Mouse (Mus musculus): ENCODE measurements around the gene Kpnb1. TPM values are rescaled to one million over a fixed set of nuclear protein-coding genes. Genes with fewer than 3 reads are reported as not detected.

The Kpnb1 gene
- total RNA-seq, 1 experiment from 2014 or later: 149 TPM

DNA sequence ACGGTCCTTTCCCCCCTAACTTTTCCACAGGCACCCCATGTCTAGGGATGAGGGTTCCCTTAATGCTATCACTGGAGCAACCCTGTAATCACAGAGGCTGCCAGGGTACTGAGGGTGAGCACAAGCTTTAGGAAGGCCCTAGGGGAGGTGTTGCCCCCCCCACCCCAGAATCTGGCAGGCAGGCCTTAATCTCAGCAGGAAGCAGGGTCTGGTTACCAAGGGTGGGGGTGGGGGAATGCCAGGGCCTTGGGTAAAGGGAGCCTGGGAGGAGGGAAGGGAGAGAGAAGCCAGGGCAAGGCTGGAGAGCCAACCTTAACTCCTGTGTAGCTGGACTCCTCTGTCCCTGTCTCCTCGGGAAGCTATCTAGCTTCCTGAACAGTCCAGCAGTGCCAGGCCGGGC is 67.0 kb downstream of the Kpnb1 start:
- ATAC-seq (ENCODE audit: extremely low read depth, insufficient number of reproducible peaks, low FRiP score, poor library complexity, severe bottlenecking): no peak

DNA sequence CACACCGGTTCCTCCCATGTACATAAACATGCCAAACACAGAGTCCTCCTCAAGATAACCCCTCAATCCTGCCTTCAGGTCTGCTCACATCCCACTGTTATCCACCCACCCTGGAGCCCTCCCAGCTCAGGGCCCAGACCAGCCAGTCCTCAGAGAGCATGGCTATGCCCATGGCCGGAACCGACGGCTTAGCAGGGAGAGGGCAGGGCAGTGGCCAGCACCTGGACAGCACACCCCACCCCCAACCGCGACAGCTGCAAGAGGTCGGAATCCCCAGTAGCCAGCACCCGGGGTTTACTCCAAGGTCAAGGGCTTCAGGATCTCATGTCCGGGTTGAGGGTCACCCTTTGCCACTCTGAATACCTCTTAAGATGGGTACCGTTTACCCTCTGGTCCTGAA is 67.5 kb downstream of the Kpnb1 start:
- ATAC-seq (ENCODE audit: extremely low read depth, insufficient number of reproducible peaks, low FRiP score, poor library complexity, severe bottlenecking): no peak

GRCm38 (mm10) chr11:97115797-97116196 is 71.9 kb downstream of the Kpnb1 start:
- peak; percentile 41; the same call in 1 of the 2 replicates for ATAC-seq (ENCODE audit: extremely low read depth, insufficient number of reproducible peaks, low FRiP score, poor library complexity, severe bottlenecking)

- peak; percentile 4; the same call in 1 of the 2 replicates for ATAC-seq (ENCODE audit: extremely low read depth, insufficient number of reproducible peaks, low FRiP score, poor library complexity, severe bottlenecking)
Measured at GRCm38 (mm10) chr11:97114671-97115601, 72.7 kb downstream of the Kpnb1 start, which contains the start of gene Tbx21. Gene Tbx21, minus strand, starts transcription at chr11:97115331.

GRCm38 (mm10) chr11:97112519-97113125 is 75.1 kb downstream of the Kpnb1 start:
- ATAC-seq (ENCODE audit: extremely low read depth, insufficient number of reproducible peaks, low FRiP score, poor library complexity, severe bottlenecking): no peak

Other genes with a start within 250 kb of the Kpnb1 start
- gene Pnpo, start 243.9 kb downstream of the Kpnb1 start, total RNA-seq (2017): 15.6 and 17.3 TPM in 2 replicates
- gene Sp2, start 204.9 kb downstream of the Kpnb1 start, total RNA-seq (2017): 9.3 and 9.8 TPM in 2 replicates
- gene Sp6, start 174.5 kb downstream of the Kpnb1 start, total RNA-seq (2017): 0.25 TPM in 1 of 2 replicates, not detected in the other
- 3.6 and 10.8 TPM in 2 replicates for gene Scrn2, start 157.9 kb downstream of the Kpnb1 start, total RNA-seq (2017)
- gene Lrrc46, start 146.5 kb downstream of the Kpnb1 start, total RNA-seq (2017): 0.47 TPM in 1 of 2 replicates, not detected in the other
- 15.9 and 23.8 TPM in 2 replicates for gene Mrpl10, start 146.3 kb downstream of the Kpnb1 start, total RNA-seq (2017)
- gene Osbpl7, start 137.3 kb downstream of the Kpnb1 start, total RNA-seq (2017): 20.9 and 22.7 TPM in 2 replicates
- gene Tbx21, start 72.5 kb downstream of the Kpnb1 start, total RNA-seq (2017): 1.3 and 1.4 TPM in 2 replicates
- gene Tbkbp1, start 36.4 kb downstream of the Kpnb1 start, total RNA-seq (2017): 11.3 and 13.2 TPM in 2 replicates
- 51.1 and 52.1 TPM in 2 replicates for gene Npepps, start 92.8 kb upstream of the Kpnb1 start, total RNA-seq (2017)
- gene Mrpl45, start 127.8 kb upstream of the Kpnb1 start, total RNA-seq (2017): 10.2 and 11.3 TPM in 2 replicates
- 0.12 TPM in 1 of 2 replicates, not detected in the other for gene Gpr179, start 164.2 kb upstream of the Kpnb1 start, total RNA-seq (2017)
- 12.8 and 13.6 TPM in 2 replicates for gene Socs7, start 174.7 kb upstream of the Kpnb1 start, total RNA-seq (2017)
- gene Arhgap23, start 227.7 kb upstream of the Kpnb1 start, total RNA-seq (2017): 8.8 and 10.5 TPM in 2 replicates